Comparison of ENCODE assay signal across 9 mouse cellular contexts in genomic region chr16:3240982-3241719, GRCm38 (mm10).
DNase-seq lines count a peak whose midpoint lies in the region; ATAC-seq and TF ChIP-seq lines count a peak whose summit lies in the region.
"Had no signal": no experiment of that assay in that cellular context is flagged by ENCODE, and none has a peak within 500 bp of the region (broad histone marks: within the 10 kb centered on the region; RNA-seq: fewer than 3 reads in every experiment).

No protein-coding gene starts in this region.

- H3K27me3 ChIP-seq in lung, postnatal 0 days (replicated peaks; ENCODE audit: insufficient read depth, low read length), result no peaks in the 10 kb centered on the region
- H3K27me3 ChIP-seq in limb, embryonic 13.5 days, result no peaks in the 10 kb centered on the region
- H3K27me3 ChIP-seq in neural tube, embryonic 13.5 days, result no peaks in the 10 kb centered on the region

- H3K36me3 ChIP-seq in lung, postnatal 0 days (ENCODE audit: insufficient read depth, low read length), result no peaks in the 10 kb centered on the region
- H3K36me3 ChIP-seq in limb, embryonic 13.5 days, result no peaks in the 10 kb centered on the region
- H3K36me3 ChIP-seq in neural tube, embryonic 13.5 days, result no peaks in the 10 kb centered on the region

- H3K4me1 ChIP-seq in lung, postnatal 0 days (ENCODE audit: insufficient read depth, low read depth, low read length), result no peaks in the 10 kb centered on the region
- no peaks in the 10 kb centered on the region for H3K4me1 ChIP-seq in limb, embryonic 13.5 days
- no peaks in the 10 kb centered on the region for H3K4me1 ChIP-seq in neural tube, embryonic 13.5 days (replicated peaks)

- H3K4me3 ChIP-seq in lung, postnatal 0 days (ENCODE audit: low read depth, low read length), result no peak overlapping the region
- no peak overlapping the region for H3K4me3 ChIP-seq in limb, embryonic 13.5 days
- no peak overlapping the region for H3K4me3 ChIP-seq in neural tube, embryonic 13.5 days

- DNase-seq in heart, adult 11 months, result peak; percentile 90
- no peak for DNase-seq in heart, adult 18-20 months
- DNase-seq in lung, postnatal 0 days (ENCODE audit: low spot score), result peak; percentile 6
- no peak for DNase-seq in lung, adult 18-20 months
- DNase-seq in right cerebral cortex, postnatal 4 days, result no peak
- DNase-seq in cerebellum, adult 8-10 months, result no peak
- DNase-seq: right cerebral cortex, adult 18-20 months had no signal

- peaks cover 26% of the 10 kb centered on the region for H3K9me3 ChIP-seq in lung, postnatal 0 days (ENCODE audit: low read length)
- peaks cover 67% of the 10 kb centered on the region for H3K9me3 ChIP-seq in limb, embryonic 13.5 days
- peaks cover 72% of the 10 kb centered on the region for H3K9me3 ChIP-seq in neural tube, embryonic 13.5 days

- no peak overlapping the region for H3K9ac ChIP-seq in lung, postnatal 0 days (replicated peaks; ENCODE audit: low read depth)
- no peak overlapping the region for H3K9ac ChIP-seq in limb, embryonic 13.5 days
- H3K9ac ChIP-seq in neural tube, embryonic 13.5 days, result no peak overlapping the region

- H3K27ac ChIP-seq in lung, postnatal 0 days (ENCODE audit: low read length), result no peak overlapping the region
- no peak overlapping the region for H3K27ac ChIP-seq in limb, embryonic 13.5 days
- no peak overlapping the region for H3K27ac ChIP-seq in neural tube, embryonic 13.5 days (replicated peaks)

- ATAC-seq in lung, postnatal 0 days, result 0 out of 2 replicates have a peak, but pooled peaks have one; percentile 13
- ATAC-seq in limb, embryonic 13.5 days (ENCODE audit: low FRiP score, low read depth), result peak; percentile 37; the same call in 1 of the 2 replicates
- ATAC-seq in neural tube, embryonic 13.5 days (ENCODE audit: low read depth), result peak; percentile 19; the same call in 1 of the 2 replicates

- WGBS in lung, postnatal 0 days, result 62% methylated on average over 5 of the region's 5 CpGs
- WGBS in limb, embryonic 13.5 days, result 67% methylated on average over 5 of the region's 5 CpGs
- 65% methylated on average over 5 of the region's 5 CpGs for WGBS in neural tube, embryonic 13.5 days

- no peak overlapping the region for H3K4me2 ChIP-seq in lung, postnatal 0 days (replicated peaks; ENCODE audit: low read depth, low read length)
- no peak overlapping the region for H3K4me2 ChIP-seq in limb, embryonic 13.5 days (replicated peaks)
- H3K4me2 ChIP-seq in neural tube, embryonic 13.5 days, result no peak overlapping the region

- no peak for TF ChIP-seq EP300 in lung, postnatal 0 days (IDR thresholded peaks at IDR 0.05)

- no peak for TF ChIP-seq CTCF in lung, postnatal 0 days (IDR thresholded peaks at IDR 0.05)

Comparison
In these comparisons a context has a peak if more than half of its experiments do, and no peak if none do; other contexts are left out.
1. DNase-seq: peak in heart, adult 11 months (single experiment) and lung, postnatal 0 days (single experiment); none in heart, adult 18-20 months (0 of 2), lung, adult 18-20 months (0 of 2), right cerebral cortex, postnatal 4 days (single experiment) and cerebellum, adult 8-10 months (single experiment).
2. Peak in every context shown above with its lines, with median percentiles within 50 percentile points of each other: ATAC-seq.